Mouse (Mus musculus): ENCODE measurements around the gene Slc52a3. TPM values are rescaled to one million over a fixed set of nuclear protein-coding genes. Genes with fewer than 3 reads are reported as not detected.
"Not testable (repeated sequence)": the region's sequence is repeated elsewhere in the genome, so short reads cannot be mapped to it uniquely, and the experiment has no call there.

The Slc52a3 gene
- total RNA-seq, 4 experiments from 2014 or later: 2.1 to 3.9 (median 2.1) TPM

- no peak for DNase-seq (ENCODE audit: low spot score in 2 of 2)
These were observed 23.3 kb upstream of the Slc52a3 start for GRCm38 (mm10) chr2:151972880-151973594.

GRCm38 (mm10) chr2:151973595-151974562, 22.4 kb upstream of the Slc52a3 start:
- DNase-seq (ENCODE audit: low spot score in 2 of 2): no peak

- DNase-seq (ENCODE audit: low spot score in 2 of 2): no peak
These were observed 21.0 kb upstream of the Slc52a3 start for GRCm38 (mm10) chr2:151975295-151975694.

GRCm38 (mm10) chr2:151976067-151976466, 20.2 kb upstream of the Slc52a3 start:
- DNase-seq (ENCODE audit: low spot score in 2 of 2): no peak

GRCm38 (mm10) chr2:151977689-151978440, 18.4 kb upstream of the Slc52a3 start:
- no peak for DNase-seq (ENCODE audit: low spot score in 2 of 2)

GRCm38 (mm10) chr2:151978494-151978893, 17.8 kb upstream of the Slc52a3 start:
- no peak for DNase-seq (ENCODE audit: low spot score in 2 of 2)

- peak; percentile 87 to 91 for DNase-seq (ENCODE audit: low spot score in 2 of 2)
These were observed 16.6 kb upstream of the Slc52a3 start, which contains the start of gene Fam110a for GRCm38 (mm10) chr2:151979470-151980354. Gene Fam110a, minus strand, starts transcription at chr2:151980219.

- no peak for DNase-seq (ENCODE audit: low spot score in 2 of 2)
These were observed 16.0 kb upstream of the Slc52a3 start for GRCm38 (mm10) chr2:151980355-151980693.

GRCm38 (mm10) chr2:151981268-151981667, 15.0 kb upstream of the Slc52a3 start:
- DNase-seq (ENCODE audit: low spot score in 2 of 2): no peak

- DNase-seq (ENCODE audit: low spot score in 2 of 2): no peak
These were observed 13.8 kb upstream of the Slc52a3 start for GRCm38 (mm10) chr2:151982476-151982875.

- no peak for DNase-seq (ENCODE audit: low spot score in 2 of 2)
These were observed 12.3 kb upstream of the Slc52a3 start for GRCm38 (mm10) chr2:151984019-151984418.

GRCm38 (mm10) chr2:151985426-151986172, 10.7 kb upstream of the Slc52a3 start:
- DNase-seq (ENCODE audit: low spot score in 2 of 2): no peak

GRCm38 (mm10) chr2:151986958-151987357, 9.4 kb upstream of the Slc52a3 start:
- DNase-seq (ENCODE audit: low spot score in 2 of 2): no peak

GRCm38 (mm10) chr2:151988978-151989377, 7.3 kb upstream of the Slc52a3 start:
- no peak for DNase-seq (ENCODE audit: low spot score in 2 of 2)

- DNase-seq (ENCODE audit: low spot score in 2 of 2): no peak
These were observed 5.3 kb upstream of the Slc52a3 start for GRCm38 (mm10) chr2:151990985-151991394.

GRCm38 (mm10) chr2:151991446-151991845, 4.9 kb upstream of the Slc52a3 start:
- DNase-seq (ENCODE audit: low spot score in 2 of 2): no peak

- peak in 1 of 2 experiments; percentile 75 for DNase-seq (ENCODE audit: low spot score in 2 of 2)
These were observed 1.8 kb upstream of the Slc52a3 start for GRCm38 (mm10) chr2:151994350-151995122.

GRCm38 (mm10) chr2:151997190-151997575, 872 bp downstream of the Slc52a3 start:
- not testable (repeated sequence) for DNase-seq (ENCODE audit: low spot score in 2 of 2)
